Mouse (Mus musculus) forebrain, embryonic 16.5 days (tissue): ENCODE measurements around the gene Dpf1. TPM values are rescaled to one million over a fixed set of nuclear protein-coding genes. Genes with fewer than 3 reads are reported as not detected.
A peak's percentile ranks its signal among the peaks of the same experiment; 100 is the strongest.

Experiments
- ATAC-seq: fragments of 200-750 bp; cut with Nextera tagmentation; 2 replicates; pipeline ENCODE4 v1.8.0; 2017; ENCODE audit warnings: mild to moderate bottlenecking, moderate library complexity
- H3K27ac ChIP-seq: fragments of 300-500 bp; sonication (generic); 2 replicates; pipeline ENCODE4 v1.5.1; 2014; ENCODE audit warnings: low read length, control low read depth
- H3K27me3 ChIP-seq: fragments of 300-500 bp; sonication (generic); replicated peaks from 2 replicates; pipeline ENCODE4 v1.6.1; 2014; ENCODE audit warnings: low read length; ENCODE audit not compliant: control insufficient read depth, insufficient read depth
- H3K36me3 ChIP-seq: fragments of 300-500 bp; sonication (generic); 2 replicates; pipeline ENCODE4 v1.6.1; 2014; ENCODE audit not compliant: control insufficient read depth, insufficient read depth
- H3K4me1 ChIP-seq: fragments of 300-500 bp; sonication (generic); replicated peaks from 2 replicates; pipeline ENCODE4 v1.6.1; 2014; ENCODE audit warnings: low read length; ENCODE audit not compliant: control insufficient read depth, insufficient read depth
- H3K4me2 ChIP-seq: fragments of 300-500 bp; sonication (generic); 2 replicates; pipeline ENCODE4 v1.6.1; 2014; ENCODE audit warnings: mild to moderate bottlenecking, low read length, control low read depth
- H3K4me3 ChIP-seq: fragments of 300-500 bp; sonication (generic); replicated peaks from 2 replicates; pipeline ENCODE4 v1.5.1; 2014; ENCODE audit warnings: mild to moderate bottlenecking, low read length, control low read depth
- H3K9ac ChIP-seq: fragments of 300-500 bp; sonication (generic); replicated peaks from 2 replicates; pipeline ENCODE4 v1.6.1; 2014; ENCODE audit warnings: low read depth, low read length, control low read depth
- H3K9me3 ChIP-seq: fragments of 300-500 bp; sonication (generic); 2 replicates; pipeline ENCODE4 v1.6.1; 2016; ENCODE audit warnings: low read length; ENCODE audit not compliant: control insufficient read depth
- WGBS: fragments of 180-500 bp; shearing (Covaris S2); extraction: QIAGEN DNeasy Blood & Tissue Kit; methylation state at CpG from one replicate; pipeline ENCODE4 v1.1.7; 2014; 5-methylcytosine and 5-hydroxymethylcytosine counted together
- polyA plus RNA-seq: library from polyadenylated mRNA; unstranded; fragments of >200 nt; fragmentation: Nextera tagmentation; extraction: Ambion mirVana; gene quantifications from 2 replicates; pipeline ENCODE4 v1.2.1, GENCODE M21; 2015

Dpf1 gene
- polyA plus RNA-seq: 259 and 270 TPM in 2 replicates

- peak; percentile 95 for ATAC-seq
- H3K4me2 ChIP-seq: peak within 1 kb of the TSS; percentile 97
- H3K9ac ChIP-seq: peak within 1 kb of the TSS; percentile 85
- no peaks in the 10 kb centered on the region for H3K36me3 ChIP-seq
- H3K27ac ChIP-seq: peak within 1 kb of the TSS; percentile 85
- under 1% methylated on average over 62 of the region's 67 CpGs for WGBS
- no peaks in the 10 kb centered on the region for H3K27me3 ChIP-seq
- H3K9me3 ChIP-seq: no peaks in the 10 kb centered on the region
- peaks cover 29% of the 10 kb centered on the region for H3K4me1 ChIP-seq
- peak within 1 kb of the TSS; percentile 81 for H3K4me3 ChIP-seq
Observed at GRCm38 (mm10) chr7:29303738-29304462, at the start of gene Dpf1. TSS of gene Dpf1 (plus strand) at chr7:29303951.

- H3K9me3 ChIP-seq: no peaks in the 10 kb centered on the region
- H3K4me1 ChIP-seq: peaks cover 4% of the 10 kb centered on the region; the same call in 1 of the 2 replicates
- H3K4me2 ChIP-seq: no peak overlapping the region
- no peaks in the 10 kb centered on the region for H3K27me3 ChIP-seq
- no peak overlapping the region for H3K27ac ChIP-seq
- 84% methylated on average over 4 of the region's 4 CpGs for WGBS
- no peak for ATAC-seq
- H3K4me3 ChIP-seq: no peak overlapping the region
- no peaks in the 10 kb centered on the region for H3K36me3 ChIP-seq
- H3K9ac ChIP-seq: no peak overlapping the region
Observed at GRCm38 (mm10) chr7:29255875-29256274, 47.9 kb upstream of the Dpf1 start.

GRCm38 (mm10) chr7:29257368-29257767 is 46.4 kb upstream of the Dpf1 start:
- 69% methylated on average over 1 of the region's 1 CpGs for WGBS

GRCm38 (mm10) chr7:29259781-29260730 is 43.7 kb upstream of the Dpf1 start:
- ATAC-seq: peak; percentile 47
- Histone ChIP-seq H3K4me3 (no peak overlapping the region), H3K4me1 (peaks cover 4% of the 10 kb centered on the region; the same call in 1 of the 2 replicates), H3K27me3 (no peaks in the 10 kb centered on the region), H3K9ac (no peak overlapping the region), H3K9me3 (no peaks in the 10 kb centered on the region), H3K4me2 (no peak overlapping the region), H3K27ac (no peak overlapping the region), H3K36me3 (no peaks in the 10 kb centered on the region)
- 66% methylated on average over 10 of the region's 10 CpGs for WGBS

More at GRCm38 (mm10) chr7:29257368-29257767, 46.4 kb upstream of the Dpf1 start:
- no peak overlapping the region for H3K27ac ChIP-seq
- H3K27me3 ChIP-seq: no peaks in the 10 kb centered on the region
- no peak for ATAC-seq
- no peak overlapping the region for H3K4me3 ChIP-seq
- no peaks in the 10 kb centered on the region for H3K9me3 ChIP-seq
- H3K4me2 ChIP-seq: no peak overlapping the region
- peaks cover 4% of the 10 kb centered on the region; the same call in 1 of the 2 replicates for H3K4me1 ChIP-seq
- no peak overlapping the region for H3K9ac ChIP-seq
- no peaks in the 10 kb centered on the region for H3K36me3 ChIP-seq

- Histone ChIP-seq H3K4me3 (no peak overlapping the region), H3K9ac (no peak overlapping the region), H3K4me2 (no peak overlapping the region), H3K27ac (no peak overlapping the region), H3K36me3 (no peaks in the 10 kb centered on the region), H3K4me1 (peaks cover 4% of the 10 kb centered on the region; the same call in 1 of the 2 replicates), H3K9me3 (no peaks in the 10 kb centered on the region), H3K27me3 (no peaks in the 10 kb centered on the region)
- no peak for ATAC-seq
- 87% methylated on average over 6 of the region's 6 CpGs for WGBS
Observed at GRCm38 (mm10) chr7:29262151-29262550, 41.6 kb upstream of the Dpf1 start.

- H3K36me3 ChIP-seq: no peaks in the 10 kb centered on the region
- no peak overlapping the region for H3K9ac ChIP-seq
- no peak overlapping the region for H3K4me2 ChIP-seq
- H3K27ac ChIP-seq: no peak overlapping the region
- H3K9me3 ChIP-seq: no peaks in the 10 kb centered on the region
- H3K4me3 ChIP-seq: no peak overlapping the region
- 88% methylated on average over 3 of the region's 3 CpGs for WGBS
- H3K27me3 ChIP-seq: no peaks in the 10 kb centered on the region
- ATAC-seq: no peak
- H3K4me1 ChIP-seq: peaks cover 4% of the 10 kb centered on the region; the same call in 1 of the 2 replicates
Observed at GRCm38 (mm10) chr7:29263831-29264230, 39.9 kb upstream of the Dpf1 start.

GRCm38 (mm10) chr7:29265636-29266035 is 38.1 kb upstream of the Dpf1 start:
- H3K4me3 ChIP-seq: no peak overlapping the region
- WGBS: 82% methylated on average over 7 of the region's 7 CpGs
- H3K4me1 ChIP-seq: 0 out of 2 replicates have a peak, but pooled peaks cover under 1% of the 10 kb centered on the region
- no peaks in the 10 kb centered on the region for H3K36me3 ChIP-seq
- no peaks in the 10 kb centered on the region for H3K9me3 ChIP-seq
- H3K27me3 ChIP-seq: no peaks in the 10 kb centered on the region
- H3K9ac ChIP-seq: no peak overlapping the region
- H3K27ac ChIP-seq: no peak overlapping the region
- no peak overlapping the region for H3K4me2 ChIP-seq
- ATAC-seq: no peak

GRCm38 (mm10) chr7:29266931-29267330 is 36.8 kb upstream of the Dpf1 start:
- Histone ChIP-seq H3K4me3 (no peak overlapping the region), H3K4me2 (no peak overlapping the region), H3K36me3 (no peaks in the 10 kb centered on the region), H3K9ac (no peak overlapping the region), H3K4me1 (peaks cover 9% of the 10 kb centered on the region; the same call in 1 of the 2 replicates), H3K27me3 (no peaks in the 10 kb centered on the region), H3K9me3 (no peaks in the 10 kb centered on the region), H3K27ac (no peak overlapping the region)
- WGBS: 56% methylated on average over 4 of the region's 4 CpGs
- no peak for ATAC-seq

- Histone ChIP-seq H3K9me3 (no peaks in the 10 kb centered on the region), H3K27me3 (no peaks in the 10 kb centered on the region), H3K9ac (no peak overlapping the region), H3K27ac (no peak overlapping the region), H3K4me2 (no peak overlapping the region), H3K4me1 (peaks cover 12% of the 10 kb centered on the region; the same call in 1 of the 2 replicates), H3K4me3 (no peak overlapping the region), H3K36me3 (no peaks in the 10 kb centered on the region)
- WGBS: 90% methylated on average over 4 of the region's 4 CpGs
- ATAC-seq: no peak
Observed at GRCm38 (mm10) chr7:29270445-29270844, 33.3 kb upstream of the Dpf1 start.
